Mouse (Mus musculus) midbrain, embryonic 12.5 days (tissue): ENCODE data around the gene H2al3. TPM values are rescaled to one million over a fixed set of nuclear protein-coding genes. Genes with fewer than 3 reads are reported as not detected.

ENCODE experiments used
- ATAC-seq: fragments of 200-750 bp; cut with Nextera tagmentation; 2 replicates; pipeline ENCODE4 v1.8.0; 2017; ENCODE audit warnings: low read depth, moderate TSS enrichment, moderate library complexity; ENCODE audit not compliant: low FRiP score
- H3K27ac ChIP-seq: fragments of 300-500 bp; sonication (generic); replicated peaks from 2 replicates; pipeline ENCODE4 v1.5.1; 2016; ENCODE audit warnings: mild to moderate bottlenecking
- H3K27me3 ChIP-seq: fragments of 300-500 bp; sonication (generic); 2 replicates; pipeline ENCODE4 v1.6.1; 2016; ENCODE audit warnings: mild to moderate bottlenecking
- H3K36me3 ChIP-seq: fragments of 300-500 bp; sonication (generic); 2 replicates; pipeline ENCODE4 v1.6.1; 2016
- H3K4me1 ChIP-seq: fragments of 300-500 bp; sonication (generic); 2 replicates; pipeline ENCODE4 v1.6.1; 2016
- H3K4me2 ChIP-seq: fragments of 300-500 bp; sonication (generic); replicated peaks from 2 replicates; pipeline ENCODE4 v1.6.1; 2016; ENCODE audit warnings: mild to moderate bottlenecking, moderate library complexity
- H3K4me3 ChIP-seq: fragments of 300-500 bp; sonication (generic); 2 replicates; pipeline ENCODE4 v1.5.1; 2016; ENCODE audit warnings: mild to moderate bottlenecking
- H3K9ac ChIP-seq: fragments of 300-500 bp; sonication (generic); replicated peaks from 2 replicates; pipeline ENCODE4 v1.6.1; 2016; ENCODE audit warnings: mild to moderate bottlenecking, moderate library complexity
- H3K9me3 ChIP-seq: fragments of 300-500 bp; sonication (generic); 2 replicates; pipeline ENCODE4 v1.6.1; 2016; ENCODE audit warnings: mild to moderate bottlenecking
- WGBS: fragments of 180-500 bp; shearing (Covaris S2); methylation state at CpG from one replicate; pipeline ENCODE4 v1.1.7; 2016; 5-methylcytosine and 5-hydroxymethylcytosine counted together
- polyA plus RNA-seq: library from polyadenylated mRNA; unstranded; fragments of >200 nt; fragmentation: Nextera tagmentation; extraction: Ambion mirVana; gene quantifications from 2 replicates; pipeline ENCODE4 v1.2.1, GENCODE M21; 2016

Gene H2al3
- not detected in 2 replicates for polyA plus RNA-seq

- H3K4me2 ChIP-seq, result no peak within 1 kb of the TSS
- no peak for ATAC-seq
- H3K36me3 ChIP-seq, result no peaks in the 10 kb centered on the region
- H3K4me1 ChIP-seq, result no peaks in the 10 kb centered on the region
- no peak within 1 kb of the TSS for H3K27ac ChIP-seq
- no peak within 1 kb of the TSS for H3K4me3 ChIP-seq
- no peaks in the 10 kb centered on the region for H3K9me3 ChIP-seq
- 41% methylated on average over 1 of the region's 1 CpGs for whole genome bisulfite sequencing
- no peaks in the 10 kb centered on the region for H3K27me3 ChIP-seq
- no peak within 1 kb of the TSS for H3K9ac ChIP-seq
These were observed at the start of gene H2al3 for GRCm38 (mm10) chrX:9849403-9849802. H2al3 (plus strand) TSS chrX:9849703.

DNA sequence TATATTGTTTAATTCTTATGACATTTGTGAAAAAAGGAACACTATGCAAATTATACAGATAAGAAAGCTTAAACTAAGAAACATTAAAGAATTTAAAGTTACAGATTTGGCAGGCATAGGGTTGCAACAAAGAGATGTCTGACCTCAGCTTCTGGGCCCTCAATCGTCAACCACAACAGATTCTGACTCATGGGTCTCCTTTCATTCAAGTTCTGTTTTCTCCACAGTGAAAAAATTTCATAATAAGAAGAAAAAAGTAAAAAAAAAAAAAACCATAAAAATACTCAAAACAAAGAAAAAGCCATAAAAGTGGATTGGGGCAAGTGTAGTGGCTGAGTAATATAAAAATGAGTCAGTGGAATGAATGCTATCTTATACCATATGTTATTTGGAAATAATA is 39.4 kb upstream of the H2al3 start:
- H3K27me3 ChIP-seq, result no peaks in the 10 kb centered on the region
- no peaks in the 10 kb centered on the region for H3K4me1 ChIP-seq
- 84% methylated on average over 1 of the region's 1 CpGs for WGBS
- no peaks in the 10 kb centered on the region for H3K36me3 ChIP-seq
- H3K9ac ChIP-seq, result no peak overlapping the region
- no peaks in the 10 kb centered on the region for H3K9me3 ChIP-seq
- H3K4me3 ChIP-seq, result no peak overlapping the region
- no peak overlapping the region for H3K4me2 ChIP-seq
- ATAC-seq, result no peak
- H3K27ac ChIP-seq, result no peak overlapping the region

- Histone ChIP-seq H3K4me1 (no peaks in the 10 kb centered on the region), H3K27ac (no peak overlapping the region), H3K9ac (no peak overlapping the region), H3K27me3 (no peaks in the 10 kb centered on the region), H3K4me3 (no peak overlapping the region), H3K36me3 (no peaks in the 10 kb centered on the region), H3K4me2 (no peak overlapping the region), H3K9me3 (no peaks in the 10 kb centered on the region)
- no peak for ATAC-seq
These were observed 37.0 kb upstream of the H2al3 start for GRCm38 (mm10) chrX:9812469-9812868.

DNA sequence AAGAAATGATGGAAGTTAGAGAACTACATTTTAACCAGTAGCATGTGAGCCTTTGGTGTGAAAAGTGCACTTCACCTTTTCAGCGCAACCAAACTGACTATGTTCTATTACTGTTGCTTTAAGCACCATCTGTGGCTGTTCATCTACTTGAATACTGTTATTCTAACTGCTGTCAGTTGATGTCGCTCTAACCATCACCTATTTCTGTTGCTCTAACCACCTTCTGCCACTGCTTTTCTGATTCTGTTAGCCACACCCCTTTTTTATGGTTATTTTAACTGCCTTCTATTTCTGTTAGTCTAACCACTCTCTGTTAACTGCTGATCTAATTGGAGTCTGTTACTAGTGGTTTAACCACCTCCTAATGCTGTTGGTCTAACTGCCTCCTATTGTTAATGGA is 14.7 kb upstream of the H2al3 start:
- no peak overlapping the region for H3K27ac ChIP-seq
- no peak for ATAC-seq
- H3K27me3 ChIP-seq, result no peaks in the 10 kb centered on the region
- H3K4me3 ChIP-seq, result no peak overlapping the region
- H3K9ac ChIP-seq, result no peak overlapping the region
- no peaks in the 10 kb centered on the region for H3K4me1 ChIP-seq
- H3K4me2 ChIP-seq, result no peak overlapping the region
- H3K36me3 ChIP-seq, result no peaks in the 10 kb centered on the region
- WGBS, result 66% methylated on average over 2 of the region's 2 CpGs
- H3K9me3 ChIP-seq, result no peaks in the 10 kb centered on the region

GRCm38 (mm10) chrX:9846628-9847027 is 2.9 kb upstream of the H2al3 start, which contains the start of gene Hypm:
Hypm (plus strand) TSS chrX:9846928.
- Histone ChIP-seq H3K4me2 (no peak within 1 kb of the TSS), H3K9me3 (no peaks in the 10 kb centered on the region), H3K27ac (no peak within 1 kb of the TSS), H3K27me3 (no peaks in the 10 kb centered on the region), H3K4me3 (no peak within 1 kb of the TSS), H3K36me3 (no peaks in the 10 kb centered on the region), H3K4me1 (no peaks in the 10 kb centered on the region), H3K9ac (no peak within 1 kb of the TSS)
- ATAC-seq, result no peak
- 80% methylated on average over 3 of the region's 3 CpGs for WGBS

DNA sequence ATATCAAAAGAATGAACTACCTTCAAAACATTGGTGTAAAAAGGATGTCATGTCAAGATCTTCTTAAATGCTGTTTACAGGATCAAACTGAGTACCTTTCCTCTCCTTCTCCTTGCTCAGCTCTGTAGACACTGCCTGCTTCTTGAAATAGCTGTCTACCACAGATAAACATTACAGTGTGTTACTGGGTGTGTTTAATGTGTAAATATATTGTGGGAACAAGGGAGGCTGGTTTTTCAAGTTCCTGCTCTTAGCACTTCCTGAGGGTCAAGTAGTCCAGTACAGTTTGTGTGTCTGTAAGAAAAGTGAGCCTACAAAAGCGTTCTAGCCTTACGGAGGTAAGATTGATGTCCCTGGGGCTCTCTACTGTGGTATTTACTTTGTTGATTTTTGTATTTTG is 12.4 kb downstream of the H2al3 start:
- H3K4me1 ChIP-seq, result no peaks in the 10 kb centered on the region
- no peak for ATAC-seq
- H3K4me3 ChIP-seq, result no peak overlapping the region
- WGBS, result 88% methylated on average over 2 of the region's 2 CpGs
- no peaks in the 10 kb centered on the region for H3K36me3 ChIP-seq
- H3K27ac ChIP-seq, result no peak overlapping the region
- no peaks in the 10 kb centered on the region for H3K9me3 ChIP-seq
- H3K27me3 ChIP-seq, result no peaks in the 10 kb centered on the region
- H3K4me2 ChIP-seq, result no peak overlapping the region
- H3K9ac ChIP-seq, result no peak overlapping the region

DNA sequence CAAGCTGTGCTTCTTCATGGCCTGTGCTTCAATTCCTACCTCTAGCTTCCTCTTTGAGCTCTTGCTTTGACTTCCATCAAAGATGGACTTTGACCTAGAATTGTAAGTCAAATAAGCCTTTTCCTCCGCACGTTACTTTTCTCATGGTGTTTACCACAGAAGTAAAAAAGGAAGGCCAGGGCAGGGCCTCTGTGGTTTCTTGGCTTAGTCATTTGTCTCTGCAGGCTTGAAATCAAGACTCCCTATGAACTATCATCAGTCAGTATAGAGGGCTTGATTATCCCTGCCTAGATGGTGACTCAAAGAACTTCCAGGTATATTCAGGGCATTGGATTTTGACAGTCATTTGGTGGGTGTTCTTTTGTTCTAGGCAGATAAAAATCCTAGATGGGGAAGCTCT is 26.0 kb downstream of the H2al3 start:
- H3K36me3 ChIP-seq, result no peaks in the 10 kb centered on the region
- no peak for ATAC-seq
- 83% methylated on average over 2 of the region's 2 CpGs for WGBS
- H3K4me2 ChIP-seq, result no peak overlapping the region
- no peak overlapping the region for H3K27ac ChIP-seq
- H3K9me3 ChIP-seq, result no peaks in the 10 kb centered on the region
- no peaks in the 10 kb centered on the region for H3K4me1 ChIP-seq
- no peak overlapping the region for H3K4me3 ChIP-seq
- no peak overlapping the region for H3K9ac ChIP-seq
- no peaks in the 10 kb centered on the region for H3K27me3 ChIP-seq

- Histone ChIP-seq H3K4me2 (no peak within 1 kb of the TSS), H3K9me3 (no peaks in the 10 kb centered on the region), H3K4me1 (no peaks in the 10 kb centered on the region), H3K9ac (no peak within 1 kb of the TSS), H3K27ac (no peak within 1 kb of the TSS), H3K36me3 (no peaks in the 10 kb centered on the region), H3K27me3 (no peaks in the 10 kb centered on the region), H3K4me3 (no peak within 1 kb of the TSS)
- no peak for ATAC-seq
- 70% methylated on average over 2 of the region's 2 CpGs for WGBS
These were observed 35.8 kb downstream of the H2al3 start, which contains the start of gene Sytl5 for GRCm38 (mm10) chrX:9885322-9885721. Sytl5 (plus strand) TSS chrX:9885622.

Other genes with a start within 250 kb of the H2al3 start
- gene Dynlt3, start 186.7 kb upstream of the H2al3 start, polyA plus RNA-seq, result 19.1 and 20.6 TPM in 2 replicates
- not detected in 2 replicates for gene Hypm, start 2.8 kb upstream of the H2al3 start, polyA plus RNA-seq
- gene Sytl5, start 35.9 kb downstream of the H2al3 start, polyA plus RNA-seq, result 0.96 and 1.1 TPM in 2 replicates